ENCODE assay signal across 17 mouse cellular contexts in the genomic region with DNA sequence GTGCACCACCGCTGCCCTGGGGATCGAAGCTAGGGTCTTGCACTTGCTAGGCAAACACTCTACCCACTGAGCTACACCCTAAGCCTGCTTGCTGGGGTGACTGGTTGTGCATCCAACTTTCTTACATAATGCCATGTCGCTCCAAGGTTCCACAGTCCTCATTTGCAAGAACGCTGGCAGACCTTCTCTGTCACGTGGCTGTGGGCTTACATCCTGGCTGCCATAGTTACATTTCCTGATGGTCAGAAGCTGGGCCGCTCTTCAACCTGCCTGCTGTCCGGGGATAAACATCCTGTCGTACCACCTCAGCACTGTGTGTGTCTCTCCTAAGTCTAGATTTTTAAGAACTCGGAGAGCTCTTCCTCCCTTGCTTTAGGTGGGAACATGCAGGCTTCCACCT. TPM values are rescaled to one million over a fixed set of nuclear protein-coding genes. Genes with fewer than 3 reads are reported as not detected.
A peak's percentile ranks its signal among the peaks of the same experiment; 100 is the strongest.
DNase-seq lines count a peak whose midpoint lies in the region; ATAC-seq and TF ChIP-seq lines count a peak whose summit lies in the region.
"Had no signal": no experiment of that assay in that cellular context is flagged by ENCODE, and none has a peak within 500 bp of the region (broad histone marks: within the 10 kb centered on the region; RNA-seq: fewer than 3 reads in every experiment).

No protein-coding gene starts in this region.

- no peak overlapping the region for H3K4me2 ChIP-seq in forebrain, embryonic 11.5 days (ENCODE audit: low read depth, low read length, severe bottlenecking)
- H3K4me2 ChIP-seq in midbrain, embryonic 15.5 days = no peak overlapping the region
- no peak overlapping the region for H3K4me2 ChIP-seq in hindbrain, postnatal 0 days (ENCODE audit: low read depth, low read length)
- H3K4me2 ChIP-seq: liver, embryonic 12.5 days; midbrain, embryonic 12.5 days; neural tube, embryonic 13.5 days had no signal

- H3K4me1 ChIP-seq in heart, embryonic 10.5 days = peaks cover 6% of the 10 kb centered on the region
- H3K4me1 ChIP-seq in forebrain, embryonic 11.5 days (replicated peaks; ENCODE audit: control insufficient read depth, insufficient read depth, low read length) = 0 out of 2 replicates have a peak, but pooled peaks cover 2% of the 10 kb centered on the region
- no peaks in the 10 kb centered on the region for H3K4me1 ChIP-seq in midbrain, embryonic 15.5 days
- no peaks in the 10 kb centered on the region for H3K4me1 ChIP-seq in hindbrain, postnatal 0 days (ENCODE audit: insufficient read depth, low read length)
- H3K4me1 ChIP-seq: liver, embryonic 12.5 days; midbrain, embryonic 12.5 days; neural tube, embryonic 13.5 days had no signal

- no peak overlapping the region for H3K27ac ChIP-seq in heart, embryonic 10.5 days
- no peak overlapping the region for H3K27ac ChIP-seq in forebrain, embryonic 11.5 days (ENCODE audit: low read depth, low read length)
- H3K27ac ChIP-seq in midbrain, embryonic 15.5 days = no peak overlapping the region
- H3K27ac ChIP-seq in hindbrain, postnatal 0 days = no peak overlapping the region
- H3K27ac ChIP-seq: embryonic facial prominence, embryonic 10.5 days; forebrain, embryonic 10.5 days; liver, embryonic 12.5 days; midbrain, embryonic 12.5 days; neural tube, embryonic 13.5 days; stomach, postnatal 0 days had no signal

- WGBS in heart, embryonic 10.5 days = 66% methylated on average over 9 of the region's 9 CpGs
- 83% methylated on average over 9 of the region's 9 CpGs for WGBS in forebrain, embryonic 11.5 days
- WGBS in midbrain, embryonic 15.5 days = 80% methylated on average over 9 of the region's 9 CpGs
- WGBS in hindbrain, postnatal 0 days = 77% methylated on average over 9 of the region's 9 CpGs

- no peaks in the 10 kb centered on the region for H3K27me3 ChIP-seq in heart, embryonic 10.5 days (ENCODE audit: insufficient read depth, poor library complexity, severe bottlenecking)
- H3K27me3 ChIP-seq in forebrain, embryonic 11.5 days (ENCODE audit: control insufficient read depth, insufficient read depth, low read length) = no peaks in the 10 kb centered on the region
- no peaks in the 10 kb centered on the region for H3K27me3 ChIP-seq in midbrain, embryonic 15.5 days (replicated peaks)
- no peaks in the 10 kb centered on the region for H3K27me3 ChIP-seq in hindbrain, postnatal 0 days (ENCODE audit: insufficient read depth, low read length)
- H3K27me3 ChIP-seq: midbrain, embryonic 12.5 days; neural tube, embryonic 13.5 days had no signal

- H3K9me3 ChIP-seq in heart, embryonic 10.5 days = no peaks in the 10 kb centered on the region; the same call in 1 of the 2 replicates
- H3K9me3 ChIP-seq in forebrain, embryonic 11.5 days (ENCODE audit: control insufficient read depth, low read length) = no peaks in the 10 kb centered on the region
- H3K9me3 ChIP-seq in midbrain, embryonic 15.5 days = no peaks in the 10 kb centered on the region
- no peaks in the 10 kb centered on the region for H3K9me3 ChIP-seq in hindbrain, postnatal 0 days (ENCODE audit: low read length)
- H3K9me3 ChIP-seq: embryonic facial prominence, embryonic 10.5 days; forebrain, embryonic 10.5 days; liver, embryonic 12.5 days; midbrain, embryonic 12.5 days; neural tube, embryonic 13.5 days had no signal

- DNase-seq in heart, adult 11 months = peak; percentile 99
- no peak for DNase-seq in heart, embryonic 10.5 days (ENCODE audit: low spot score)
- DNase-seq in adrenal gland, postnatal 14 days = peak; percentile 58
- DNase-seq in kidney, adult 8-10 months = peak; percentile 81 to 88
- peak; percentile 74 for DNase-seq in lung, postnatal 10 days
- no peak for DNase-seq in forebrain, embryonic 11.5 days (ENCODE audit: low spot score)
- DNase-seq in hindbrain, postnatal 0 days (ENCODE audit: low spot score) = no peak
- DNase-seq: cerebellum, adult 9-10 months; right cerebral cortex, postnatal 4 days had no signal

- no peak overlapping the region for H3K9ac ChIP-seq in forebrain, embryonic 11.5 days (ENCODE audit: low read length)
- no peak overlapping the region for H3K9ac ChIP-seq in midbrain, embryonic 15.5 days
- no peak overlapping the region for H3K9ac ChIP-seq in hindbrain, postnatal 0 days (replicated peaks; ENCODE audit: low read length)
- H3K9ac ChIP-seq: liver, embryonic 12.5 days; midbrain, embryonic 12.5 days; neural tube, embryonic 13.5 days had no signal

- no peaks in the 10 kb centered on the region for H3K36me3 ChIP-seq in heart, embryonic 10.5 days
- no peaks in the 10 kb centered on the region for H3K36me3 ChIP-seq in forebrain, embryonic 11.5 days (ENCODE audit: control insufficient read depth, insufficient read depth, low read length)
- no peaks in the 10 kb centered on the region for H3K36me3 ChIP-seq in midbrain, embryonic 15.5 days (replicated peaks)
- H3K36me3 ChIP-seq in hindbrain, postnatal 0 days (ENCODE audit: insufficient read depth, low read length) = no peaks in the 10 kb centered on the region
- H3K36me3 ChIP-seq: embryonic facial prominence, embryonic 10.5 days; forebrain, embryonic 10.5 days; liver, embryonic 12.5 days; midbrain, embryonic 12.5 days; neural tube, embryonic 13.5 days had no signal

- TF ChIP-seq CTCF in hindbrain, postnatal 0 days (IDR thresholded peaks at IDR 0.05; ENCODE audit: low read depth) = no peak

- no peak overlapping the region for H3K4me3 ChIP-seq in heart, embryonic 10.5 days
- no peak overlapping the region for H3K4me3 ChIP-seq in forebrain, embryonic 11.5 days (ENCODE audit: low read depth, low read length)
- H3K4me3 ChIP-seq in midbrain, embryonic 15.5 days = no peak overlapping the region
- no peak overlapping the region for H3K4me3 ChIP-seq in hindbrain, postnatal 0 days (ENCODE audit: low read length)
- H3K4me3 ChIP-seq: embryonic facial prominence, embryonic 10.5 days; forebrain, embryonic 10.5 days; liver, embryonic 12.5 days; midbrain, embryonic 12.5 days; neural tube, embryonic 13.5 days had no signal

- ATAC-seq in forebrain, embryonic 11.5 days (replicated peaks; ENCODE audit: low FRiP score) = no peak
- no peak for ATAC-seq in midbrain, embryonic 15.5 days (replicated peaks)
- ATAC-seq in hindbrain, postnatal 0 days = no peak
- ATAC-seq: liver, embryonic 12.5 days had no signal

RNA-seq across cellular contexts. Expression of a gene that starts 10.5 kb away (rescaled TPM):
- 4.1 and 4.7 TPM in 2 replicates for polyA plus RNA-seq in heart, embryonic 10.5 days (2016; fragmentation: Nextera tagmentation; extraction: Ambion mirVana)
- total RNA-seq in adrenal gland, postnatal 14 days (2021) = 11.5 and 16.0 TPM in 2 replicates
- polyA plus RNA-seq in forebrain, embryonic 11.5 days (2014; fragmentation: Nextera tagmentation; extraction: Ambion mirVana) = 2.8 TPM in 2 replicates
- 21.0 and 23.4 TPM in 2 replicates for polyA plus RNA-seq in midbrain, embryonic 15.5 days (2015; fragmentation: Nextera tagmentation; extraction: Ambion mirVana)
- total RNA-seq in hindbrain, postnatal 0 days (2014; rRNA removed) = 25.9 and 32.4 TPM in 2 replicates
- polyA plus RNA-seq in hindbrain, postnatal 0 days (2015; fragmentation: Nextera tagmentation; extraction: Ambion mirVana) = 29.7 and 30.3 TPM in 2 replicates

RNA-seq across cellular contexts. Expression of a gene that starts 30.0 kb away (rescaled TPM):
- polyA plus RNA-seq in heart, embryonic 10.5 days (2016; fragmentation: Nextera tagmentation; extraction: Ambion mirVana) = 8.5 and 12.7 TPM in 2 replicates
- total RNA-seq in adrenal gland, postnatal 14 days (2021) = 9.9 and 10.8 TPM in 2 replicates
- 20.6 and 20.7 TPM in 2 replicates for polyA plus RNA-seq in forebrain, embryonic 11.5 days (2014; fragmentation: Nextera tagmentation; extraction: Ambion mirVana)
- polyA plus RNA-seq in midbrain, embryonic 15.5 days (2015; fragmentation: Nextera tagmentation; extraction: Ambion mirVana) = 11.7 and 12.8 TPM in 2 replicates
- total RNA-seq in hindbrain, postnatal 0 days (2014; rRNA removed) = 18.0 and 25.4 TPM in 2 replicates
- polyA plus RNA-seq in hindbrain, postnatal 0 days (2015; fragmentation: Nextera tagmentation; extraction: Ambion mirVana) = 8.0 and 8.6 TPM in 2 replicates

RNA-seq across cellular contexts. Expression of a gene that starts 44.1 kb away (rescaled TPM):
- not detected in 2 replicates for polyA plus RNA-seq in heart, embryonic 10.5 days (2016; fragmentation: Nextera tagmentation; extraction: Ambion mirVana)
- 0.26 TPM in 1 of 2 replicates, not detected in the other for total RNA-seq in adrenal gland, postnatal 14 days (2021)
- polyA plus RNA-seq in forebrain, embryonic 11.5 days (2014; fragmentation: Nextera tagmentation; extraction: Ambion mirVana) = 1.9 and 2.5 TPM in 2 replicates
- polyA plus RNA-seq in midbrain, embryonic 15.5 days (2015; fragmentation: Nextera tagmentation; extraction: Ambion mirVana) = 9.8 and 10.5 TPM in 2 replicates
- total RNA-seq in hindbrain, postnatal 0 days (2014; rRNA removed) = 70.4 and 79.8 TPM in 2 replicates
- 16.5 and 16.7 TPM in 2 replicates for polyA plus RNA-seq in hindbrain, postnatal 0 days (2015; fragmentation: Nextera tagmentation; extraction: Ambion mirVana)
- polyA plus RNA-seq: gonadal fat pad, adult 2 months; liver, embryonic 12.5 days; stomach, postnatal 0 days had no signal

Comparison
In these comparisons a context has a peak if more than half of its experiments do, and no peak if none do; other contexts are left out.
1. DNase-seq: peak in heart, adult 11 months (single experiment), adrenal gland, postnatal 14 days (single experiment), kidney, adult 8-10 months (2 of 2) and lung, postnatal 10 days (single experiment); none in heart, embryonic 10.5 days (single experiment), forebrain, embryonic 11.5 days (single experiment) and hindbrain, postnatal 0 days (single experiment).